Mouse (Mus musculus): ENCODE measurements at regions not wholly inside any gene's neighbourhood (a gene's known extent, or its start where the extent isn't known, plus 50 kb on each side); places are given as distances from the start of the nearest gene placed in this dataset.

- WGBS: 73% methylated on average over 9 of the region's 9 CpGs
Observed at GRCm38 (mm10) chr4:137216908-137217497, 60.3 kb upstream of the Wnt4 start.

GRCm38 (mm10) chr4:137214573-137214972, 62.7 kb upstream of the Wnt4 start:
- no peak for ATAC-seq (ENCODE audit: low FRiP score)
- Histone ChIP-seq H3K4me1 (replicated peaks) (0 out of 2 replicates have a peak, but pooled peaks cover 7% of the 10 kb centered on the region), H3K4me3 (no peak overlapping the region), H3K9me3 (no peaks in the 10 kb centered on the region), H3K9ac (no peak overlapping the region), H3K4me2 (no peak overlapping the region), H3K27me3 (peaks cover 11% of the 10 kb centered on the region; the same call in 1 of the 2 replicates), H3K36me3 (no peaks in the 10 kb centered on the region), H3K27ac (no peak overlapping the region)
- WGBS: 88% methylated on average over 8 of the region's 8 CpGs

More at GRCm38 (mm10) chr4:137216908-137217497, 60.3 kb upstream of the Wnt4 start:
- H3K4me2 ChIP-seq: no peak overlapping the region
- no peak overlapping the region for H3K9ac ChIP-seq
- H3K9me3 ChIP-seq: 0 out of 2 replicates have a peak, but pooled peaks cover 3% of the 10 kb centered on the region
- no peaks in the 10 kb centered on the region for H3K36me3 ChIP-seq
- no peak for ATAC-seq (ENCODE audit: low FRiP score)
- H3K27ac ChIP-seq: no peak overlapping the region
- H3K4me1 ChIP-seq (replicated peaks): no peaks in the 10 kb centered on the region
- H3K4me3 ChIP-seq: no peak overlapping the region
- H3K27me3 ChIP-seq: 0 out of 2 replicates have a peak, but pooled peaks cover 5% of the 10 kb centered on the region

GRCm38 (mm10) chr4:137212846-137213245, 64.4 kb upstream of the Wnt4 start:
- no peaks in the 10 kb centered on the region for H3K36me3 ChIP-seq
- ATAC-seq (ENCODE audit: low FRiP score): no peak
- H3K4me3 ChIP-seq: no peak overlapping the region
- H3K27ac ChIP-seq: no peak overlapping the region
- 0 out of 2 replicates have a peak, but pooled peaks cover 7% of the 10 kb centered on the region for H3K4me1 ChIP-seq (replicated peaks)
- no peak overlapping the region for H3K9ac ChIP-seq
- peaks cover 11% of the 10 kb centered on the region; the same call in 1 of the 2 replicates for H3K27me3 ChIP-seq
- H3K4me2 ChIP-seq: no peak overlapping the region
- WGBS: 80% methylated on average over 9 of the region's 9 CpGs
- no peaks in the 10 kb centered on the region for H3K9me3 ChIP-seq

- Histone ChIP-seq H3K4me1 (replicated peaks) (0 out of 2 replicates have a peak, but pooled peaks cover 7% of the 10 kb centered on the region), H3K27ac (no peak overlapping the region), H3K27me3 (peaks cover 11% of the 10 kb centered on the region; the same call in 1 of the 2 replicates), H3K4me2 (no peak overlapping the region), H3K4me3 (no peak overlapping the region), H3K9ac (no peak overlapping the region), H3K36me3 (no peaks in the 10 kb centered on the region), H3K9me3 (no peaks in the 10 kb centered on the region)
- no peak for ATAC-seq (ENCODE audit: low FRiP score)
- 62% methylated on average over 14 of the region's 14 CpGs for WGBS
Observed at GRCm38 (mm10) chr4:137212106-137212505, 65.2 kb upstream of the Wnt4 start.

- Histone ChIP-seq H3K9me3 (no peaks in the 10 kb centered on the region), H3K4me2 (no peak overlapping the region), H3K36me3 (no peaks in the 10 kb centered on the region), H3K9ac (no peak overlapping the region), H3K4me3 (no peak overlapping the region), H3K27ac (no peak overlapping the region), H3K27me3 (peaks cover 8% of the 10 kb centered on the region; the same call in 1 of the 2 replicates), H3K4me1 (replicated peaks) (0 out of 2 replicates have a peak, but pooled peaks cover 7% of the 10 kb centered on the region)
- WGBS: 76% methylated on average over 4 of the region's 4 CpGs
- no peak for ATAC-seq (ENCODE audit: low FRiP score)
Observed at GRCm38 (mm10) chr4:137211288-137211687, 66.0 kb upstream of the Wnt4 start.

- Histone ChIP-seq H3K27ac (no peak overlapping the region), H3K4me1 (replicated peaks) (0 out of 2 replicates have a peak, but pooled peaks cover 7% of the 10 kb centered on the region), H3K4me2 (no peak overlapping the region), H3K36me3 (no peaks in the 10 kb centered on the region), H3K4me3 (no peak overlapping the region), H3K27me3 (peaks cover 6% of the 10 kb centered on the region; the same call in 1 of the 2 replicates), H3K9ac (no peak overlapping the region), H3K9me3 (no peaks in the 10 kb centered on the region)
- 90% methylated on average over 4 of the region's 4 CpGs for WGBS
- ATAC-seq (ENCODE audit: low FRiP score): no peak
Observed at GRCm38 (mm10) chr4:137210525-137210924, 66.8 kb upstream of the Wnt4 start.

- H3K9me3 ChIP-seq: no peaks in the 10 kb centered on the region
- H3K27me3 ChIP-seq: 0 out of 2 replicates have a peak, but pooled peaks cover 11% of the 10 kb centered on the region
- H3K4me2 ChIP-seq: no peak overlapping the region
- H3K4me3 ChIP-seq: no peak overlapping the region
- H3K36me3 ChIP-seq: no peaks in the 10 kb centered on the region
- H3K4me1 ChIP-seq (replicated peaks): 0 out of 2 replicates have a peak, but pooled peaks cover 12% of the 10 kb centered on the region
- H3K27ac ChIP-seq: no peak overlapping the region
- WGBS: 81% methylated on average over 7 of the region's 7 CpGs
- no peak for ATAC-seq (ENCODE audit: low FRiP score)
- no peak overlapping the region for H3K9ac ChIP-seq
Observed at GRCm38 (mm10) chr4:137200968-137201367, 76.3 kb upstream of the Wnt4 start.

GRCm38 (mm10) chr4:137200426-137200825, 76.9 kb upstream of the Wnt4 start:
- H3K27me3 ChIP-seq: 0 out of 2 replicates have a peak, but pooled peaks cover 11% of the 10 kb centered on the region
- no peak for ATAC-seq (ENCODE audit: low FRiP score)
- 51% methylated on average over 9 of the region's 9 CpGs for WGBS
- H3K9ac ChIP-seq: no peak overlapping the region
- no peak overlapping the region for H3K4me3 ChIP-seq
- H3K27ac ChIP-seq: no peak overlapping the region
- H3K36me3 ChIP-seq: no peaks in the 10 kb centered on the region
- H3K4me2 ChIP-seq: no peak overlapping the region
- 0 out of 2 replicates have a peak, but pooled peaks cover 12% of the 10 kb centered on the region for H3K4me1 ChIP-seq (replicated peaks)
- no peaks in the 10 kb centered on the region for H3K9me3 ChIP-seq

- 0 out of 2 replicates have a peak, but pooled peaks cover 11% of the 10 kb centered on the region for H3K27me3 ChIP-seq
- no peak overlapping the region for H3K27ac ChIP-seq
- no peak for ATAC-seq (ENCODE audit: low FRiP score)
- no peak overlapping the region for H3K4me2 ChIP-seq
- H3K9ac ChIP-seq: no peak overlapping the region
- 0 out of 2 replicates have a peak, but pooled peaks cover 12% of the 10 kb centered on the region for H3K4me1 ChIP-seq (replicated peaks)
- no peak overlapping the region for H3K4me3 ChIP-seq
- no peaks in the 10 kb centered on the region for H3K9me3 ChIP-seq
- H3K36me3 ChIP-seq: no peaks in the 10 kb centered on the region
- WGBS: 42% methylated on average over 5 of the region's 5 CpGs
Observed at GRCm38 (mm10) chr4:137196491-137196974, 80.8 kb upstream of the Wnt4 start.

GRCm38 (mm10) chr4:137194106-137194505, 83.2 kb upstream of the Wnt4 start:
- H3K9ac ChIP-seq: no peak overlapping the region
- H3K36me3 ChIP-seq: no peaks in the 10 kb centered on the region
- H3K27me3 ChIP-seq: 0 out of 2 replicates have a peak, but pooled peaks cover 5% of the 10 kb centered on the region
- H3K4me1 ChIP-seq (replicated peaks): 0 out of 2 replicates have a peak, but pooled peaks cover 10% of the 10 kb centered on the region
- WGBS: 86% methylated on average over 11 of the region's 11 CpGs
- no peak overlapping the region for H3K27ac ChIP-seq
- no peak overlapping the region for H3K4me2 ChIP-seq
- no peaks in the 10 kb centered on the region for H3K9me3 ChIP-seq
- no peak overlapping the region for H3K4me3 ChIP-seq
- no peak for ATAC-seq (ENCODE audit: low FRiP score)

GRCm38 (mm10) chr4:137190625-137191024, 86.7 kb upstream of the Wnt4 start:
- H3K4me3 ChIP-seq: no peak overlapping the region
- WGBS: 67% methylated on average over 10 of the region's 10 CpGs
- H3K27ac ChIP-seq: no peak overlapping the region
- H3K9me3 ChIP-seq: no peaks in the 10 kb centered on the region
- 0 out of 2 replicates have a peak, but pooled peaks cover 3% of the 10 kb centered on the region for H3K4me1 ChIP-seq (replicated peaks)
- no peak overlapping the region for H3K4me2 ChIP-seq
- no peak overlapping the region for H3K9ac ChIP-seq
- H3K36me3 ChIP-seq: no peaks in the 10 kb centered on the region
- no peak for ATAC-seq (ENCODE audit: low FRiP score)
- H3K27me3 ChIP-seq: no peaks in the 10 kb centered on the region

- no peak overlapping the region for H3K4me3 ChIP-seq
- ATAC-seq (ENCODE audit: low FRiP score): no peak
Observed at GRCm38 (mm10) chr4:137189801-137190200, 87.5 kb upstream of the Wnt4 start.

More at GRCm38 (mm10) chr4:137189801-137190200, 87.5 kb upstream of the Wnt4 start:
- 92% methylated on average over 4 of the region's 4 CpGs for WGBS
- no peaks in the 10 kb centered on the region for H3K9me3 ChIP-seq
- no peak overlapping the region for H3K27ac ChIP-seq
- 0 out of 2 replicates have a peak, but pooled peaks cover 3% of the 10 kb centered on the region for H3K4me1 ChIP-seq (replicated peaks)
- no peak overlapping the region for H3K4me2 ChIP-seq
- H3K36me3 ChIP-seq: no peaks in the 10 kb centered on the region
- H3K27me3 ChIP-seq: no peaks in the 10 kb centered on the region
- no peak overlapping the region for H3K9ac ChIP-seq

Data from hindbrain, embryonic 13.5 days (tissue).